Mouse (Mus musculus) liver, embryonic 13.5 days (tissue): ENCODE measurements around the gene Atxn2. TPM values are rescaled to one million over a fixed set of nuclear protein-coding genes. Genes with fewer than 3 reads are reported as not detected.
A peak's percentile ranks its signal among the peaks of the same experiment; 100 is the strongest.

Experiments used
- ATAC-seq: fragments of 200-750 bp; cut with Nextera tagmentation; 2 replicates; pipeline ENCODE4 v1.8.0; 2017; ENCODE audit warnings: low read depth, mild to moderate bottlenecking, moderate number of reproducible peaks, moderate library complexity
- DNase-seq: peaks from one replicate; pipeline ENCODE4 v3.0.0; 2022
- H3K27ac ChIP-seq: fragments of 300-500 bp; sonication (generic); 2 replicates; pipeline ENCODE4 v1.5.1; 2015; ENCODE audit warnings: moderate library complexity, mild to moderate bottlenecking, inconsistent platforms
- H3K27me3 ChIP-seq: fragments of 300-500 bp; sonication (generic); 2 replicates; pipeline ENCODE4 v1.6.1; 2015; ENCODE audit warnings: mild to moderate bottlenecking, inconsistent platforms
- H3K36me3 ChIP-seq: fragments of 300-500 bp; sonication (generic); 2 replicates; pipeline ENCODE4 v1.6.1; 2015; ENCODE audit warnings: mild to moderate bottlenecking, inconsistent platforms
- H3K4me1 ChIP-seq: fragments of 300-500 bp; sonication (generic); replicated peaks from 2 replicates; pipeline ENCODE4 v1.6.1; 2015; ENCODE audit warnings: inconsistent platforms
- H3K4me2 ChIP-seq: fragments of 300-500 bp; sonication (generic); 2 replicates; pipeline ENCODE4 v1.6.1; 2015; ENCODE audit warnings: inconsistent platforms, mild to moderate bottlenecking, moderate library complexity
- H3K4me3 ChIP-seq: fragments of 300-500 bp; sonication (generic); replicated peaks from 2 replicates; pipeline ENCODE4 v1.5.1; 2015; ENCODE audit warnings: mild to moderate bottlenecking, inconsistent platforms
- H3K9ac ChIP-seq: fragments of 300-500 bp; sonication (generic); 2 replicates; pipeline ENCODE4 v1.6.1; 2015; ENCODE audit warnings: mild to moderate bottlenecking, inconsistent platforms
- H3K9me3 ChIP-seq: fragments of 300-500 bp; sonication (generic); replicated peaks from 2 replicates; pipeline ENCODE4 v1.6.1; 2016; ENCODE audit warnings: inconsistent platforms
- WGBS: fragments of 180-500 bp; shearing (Covaris S2); methylation state at CpG from one replicate; pipeline ENCODE4 v1.1.7; 2015; ENCODE audit not compliant: insufficient replicate concordance; 5-methylcytosine and 5-hydroxymethylcytosine counted together
- polyA plus RNA-seq: library from polyadenylated mRNA; unstranded; fragments of >200 nt; fragmentation: Nextera tagmentation; extraction: Ambion mirVana; gene quantifications from 2 replicates; pipeline ENCODE4 v1.2.1, GENCODE M21; 2015

Atxn2 gene
- polyA plus RNA-seq, 1 experiment from 2014 or later, result 17.6 TPM

- Histone ChIP-seq H3K9me3 (no peaks in the 10 kb centered on the region), H3K27me3 (no peaks in the 10 kb centered on the region), H3K27ac (peak overlapping the region; percentile 95), H3K9ac (peak overlapping the region; percentile 98), H3K4me2 (peak overlapping the region; percentile 99), H3K36me3 (0 out of 2 replicates have a peak, but pooled peaks cover 2% of the 10 kb centered on the region), H3K4me1 (peaks cover 58% of the 10 kb centered on the region), H3K4me3 (peak overlapping the region; percentile 97)
- DNase-seq (no peak), ATAC-seq (peak; percentile 67)
- WGBS, result under 1% methylated on average over 45 of the region's 57 CpGs
These were observed 743 bp downstream of the Atxn2 start for GRCm38 (mm10) chr5:121711928-121712231.

- Histone ChIP-seq H3K27ac (peak overlapping the region; percentile 95), H3K36me3 (peaks cover 7% of the 10 kb centered on the region; the same call in 1 of the 2 replicates), H3K4me2 (peak overlapping the region; percentile 99), H3K4me1 (peaks cover 63% of the 10 kb centered on the region), H3K27me3 (no peaks in the 10 kb centered on the region), H3K9me3 (no peaks in the 10 kb centered on the region), H3K9ac (peak overlapping the region; percentile 98), H3K4me3 (peak overlapping the region; percentile 97)
- WGBS, result 2% methylated on average over 52 of the region's 66 CpGs
- ATAC-seq (peak; percentile 14), DNase-seq (peak; percentile 22)
These were observed 1.2 kb downstream of the Atxn2 start for GRCm38 (mm10) chr5:121712232-121712933.

GRCm38 (mm10) chr5:121712934-121713538, 1.9 kb downstream of the Atxn2 start:
- peak overlapping the region; percentile 99 for H3K4me2 ChIP-seq
- H3K27ac ChIP-seq, result peak overlapping the region; percentile 95
- H3K27me3 ChIP-seq, result no peaks in the 10 kb centered on the region
- peak overlapping the region; percentile 97 for H3K4me3 ChIP-seq
- H3K9me3 ChIP-seq, result no peaks in the 10 kb centered on the region
- ATAC-seq (no peak), DNase-seq (peak; percentile 22)
- WGBS, result 4% methylated on average over 29 of the region's 32 CpGs
- H3K36me3 ChIP-seq, result peaks cover 13% of the 10 kb centered on the region; the same call in 1 of the 2 replicates
- H3K9ac ChIP-seq, result peak overlapping the region; percentile 98
- H3K4me1 ChIP-seq, result peaks cover 69% of the 10 kb centered on the region

- peak overlapping the region; percentile 32; the same call in 1 of the 2 replicates for H3K27ac ChIP-seq
- ATAC-seq, result no peak
- peak overlapping the region; percentile 97; the same call in 1 of the 2 replicates for H3K4me3 ChIP-seq
These were observed 3.2 kb downstream of the Atxn2 start for GRCm38 (mm10) chr5:121714331-121714730.

GRCm38 (mm10) chr5:121714928-121715327, 3.8 kb downstream of the Atxn2 start:
- Histone ChIP-seq H3K9ac (peak overlapping the region; percentile 13; the same call in 1 of the 2 replicates), H3K4me3 (no peak overlapping the region), H3K4me2 (peak overlapping the region; percentile 35; the same call in 1 of the 2 replicates), H3K9me3 (no peaks in the 10 kb centered on the region), H3K4me1 (peaks cover 82% of the 10 kb centered on the region), H3K27ac (peak overlapping the region; percentile 10; the same call in 1 of the 2 replicates), H3K27me3 (no peaks in the 10 kb centered on the region), H3K36me3 (peaks cover 13% of the 10 kb centered on the region; the same call in 1 of the 2 replicates)
- no peak for DNase-seq
- 65% methylated on average over 6 of the region's 6 CpGs for whole genome bisulfite sequencing
- no peak for ATAC-seq

More at GRCm38 (mm10) chr5:121714331-121714730, 3.2 kb downstream of the Atxn2 start:
- Histone ChIP-seq H3K27me3 (no peaks in the 10 kb centered on the region), H3K9ac (no peak overlapping the region), H3K9me3 (no peaks in the 10 kb centered on the region), H3K4me1 (peaks cover 79% of the 10 kb centered on the region), H3K4me2 (peak overlapping the region; percentile 99), H3K36me3 (peaks cover 13% of the 10 kb centered on the region; the same call in 1 of the 2 replicates)
- WGBS, result 58% methylated on average over 1 of the region's 1 CpGs
- DNase-seq, result no peak

GRCm38 (mm10) chr5:121718462-121718861, 7.3 kb downstream of the Atxn2 start:
- H3K36me3 ChIP-seq, result peaks cover 13% of the 10 kb centered on the region; the same call in 1 of the 2 replicates
- ATAC-seq (no peak), DNase-seq (no peak)
- H3K27ac ChIP-seq, result no peak overlapping the region
- peaks cover 82% of the 10 kb centered on the region for H3K4me1 ChIP-seq
- 69% methylated on average over 5 of the region's 5 CpGs for WGBS
- no peaks in the 10 kb centered on the region for H3K27me3 ChIP-seq
- H3K4me2 ChIP-seq, result no peak overlapping the region
- H3K9me3 ChIP-seq, result no peaks in the 10 kb centered on the region
- H3K9ac ChIP-seq, result no peak overlapping the region
- H3K4me3 ChIP-seq, result no peak overlapping the region

- no peaks in the 10 kb centered on the region for H3K27me3 ChIP-seq
- no peak overlapping the region for H3K4me2 ChIP-seq
- H3K9ac ChIP-seq, result no peak overlapping the region
- H3K27ac ChIP-seq, result no peak overlapping the region
- H3K4me1 ChIP-seq, result peaks cover 71% of the 10 kb centered on the region
- WGBS, result 77% methylated on average over 5 of the region's 5 CpGs
- DNase-seq, result no peak
- no peak for ATAC-seq
- peaks cover 13% of the 10 kb centered on the region; the same call in 1 of the 2 replicates for H3K36me3 ChIP-seq
- no peak overlapping the region for H3K4me3 ChIP-seq
- no peaks in the 10 kb centered on the region for H3K9me3 ChIP-seq
These were observed 9.9 kb downstream of the Atxn2 start for GRCm38 (mm10) chr5:121720888-121721585.

GRCm38 (mm10) chr5:121721841-121722240, 10.7 kb downstream of the Atxn2 start:
- 59% methylated on average over 3 of the region's 3 CpGs for WGBS
- Histone ChIP-seq H3K27ac (no peak overlapping the region), H3K9me3 (no peaks in the 10 kb centered on the region), H3K4me2 (no peak overlapping the region), H3K27me3 (no peaks in the 10 kb centered on the region), H3K36me3 (peaks cover 11% of the 10 kb centered on the region; the same call in 1 of the 2 replicates), H3K4me1 (peaks cover 63% of the 10 kb centered on the region), H3K9ac (no peak overlapping the region), H3K4me3 (no peak overlapping the region)
- ATAC-seq, result no peak
- DNase-seq, result no peak

GRCm38 (mm10) chr5:121724678-121725077, 13.5 kb downstream of the Atxn2 start:
- Histone ChIP-seq H3K27ac (no peak overlapping the region), H3K9me3 (no peaks in the 10 kb centered on the region), H3K27me3 (no peaks in the 10 kb centered on the region), H3K4me3 (no peak overlapping the region), H3K36me3 (peaks cover 5% of the 10 kb centered on the region; the same call in 1 of the 2 replicates), H3K4me1 (peaks cover 43% of the 10 kb centered on the region), H3K9ac (no peak overlapping the region), H3K4me2 (no peak overlapping the region)
- DNase-seq (no peak), ATAC-seq (no peak)
- 77% methylated on average over 1 of the region's 1 CpGs for WGBS

GRCm38 (mm10) chr5:121730057-121730456, 18.9 kb downstream of the Atxn2 start:
- no peak overlapping the region for H3K27ac ChIP-seq
- WGBS, result 84% methylated on average over 2 of the region's 2 CpGs
- ATAC-seq (no peak), DNase-seq (no peak)
- no peak overlapping the region for H3K4me3 ChIP-seq
- H3K9me3 ChIP-seq, result no peaks in the 10 kb centered on the region
- H3K27me3 ChIP-seq, result no peaks in the 10 kb centered on the region
- H3K9ac ChIP-seq, result no peak overlapping the region
- H3K4me1 ChIP-seq, result peaks cover 20% of the 10 kb centered on the region
- H3K36me3 ChIP-seq, result peaks cover 11% of the 10 kb centered on the region
- no peak overlapping the region for H3K4me2 ChIP-seq

- Histone ChIP-seq H3K4me1 (peaks cover 33% of the 10 kb centered on the region), H3K27me3 (no peaks in the 10 kb centered on the region), H3K36me3 (peaks cover 6% of the 10 kb centered on the region; the same call in 1 of the 2 replicates), H3K4me2 (no peak overlapping the region), H3K27ac (no peak overlapping the region), H3K9ac (no peak overlapping the region), H3K9me3 (no peaks in the 10 kb centered on the region), H3K4me3 (no peak overlapping the region)
- no peak for ATAC-seq
- no peak for DNase-seq
- 77% methylated on average over 3 of the region's 3 CpGs for WGBS
These were observed 25.5 kb downstream of the Atxn2 start for GRCm38 (mm10) chr5:121736641-121737040.
